Mouse (Mus musculus) kidney, postnatal 0 days (tissue): ENCODE measurements around the gene Stra6. TPM values are rescaled to one million over a fixed set of nuclear protein-coding genes. Genes with fewer than 3 reads are reported as not detected.

Experiments
- ATAC-seq: fragments of 200-750 bp; cut with Nextera tagmentation; replicated peaks from 2 replicates; pipeline ENCODE4 v1.8.0; 2017; ENCODE audit warnings: low read depth, moderate number of reproducible peaks, moderate TSS enrichment, moderate library complexity; ENCODE audit not compliant: low FRiP score
- DNase-seq: peaks from one replicate; pipeline ENCODE4 v3.0.0-alpha.2; 2016; ENCODE audit warnings: low spot score
- H3K27ac ChIP-seq: fragments of 300-500 bp; sonication (generic); 2 replicates; pipeline ENCODE4 v1.5.1; 2014; ENCODE audit warnings: mild to moderate bottlenecking
- H3K27me3 ChIP-seq: fragments of 300-500 bp; sonication (generic); 2 replicates; pipeline ENCODE4 v1.6.1; 2014; ENCODE audit warnings: low read length, mixed read lengths; ENCODE audit not compliant: insufficient read depth
- H3K36me3 ChIP-seq: fragments of 300-500 bp; sonication (generic); 2 replicates; pipeline ENCODE4 v1.6.1; 2014; ENCODE audit warnings: low read length, mixed read lengths; ENCODE audit not compliant: insufficient read depth
- H3K4me1 ChIP-seq: fragments of 300-500 bp; sonication (generic); replicated peaks from 2 replicates; pipeline ENCODE4 v1.6.1; 2014; ENCODE audit warnings: antibody characterized with exemption, low read length, mixed read lengths; ENCODE audit not compliant: insufficient read depth
- H3K4me2 ChIP-seq: fragments of 300-500 bp; sonication (generic); 2 replicates; pipeline ENCODE4 v1.6.1; 2014; ENCODE audit warnings: mild to moderate bottlenecking, low read length, moderate library complexity, mixed read lengths
- H3K4me3 ChIP-seq: fragments of 300-500 bp; sonication (generic); replicated peaks from 2 replicates; pipeline ENCODE4 v1.5.1; 2014; ENCODE audit warnings: low read depth, low read length
- H3K9ac ChIP-seq: fragments of 300-500 bp; sonication (generic); 2 replicates; pipeline ENCODE4 v1.6.1; 2014; ENCODE audit warnings: low read depth, low read length
- H3K9me3 ChIP-seq: fragments of 300-500 bp; sonication (generic); replicated peaks from 2 replicates; pipeline ENCODE4 v1.6.1; 2016; ENCODE audit warnings: low read length, inconsistent platforms, mixed read lengths
- CTCF ChIP-seq: IDR thresholded peaks from 2 replicates; pipeline ENCODE4 v1.5.1; 2016; ENCODE audit warnings: antibody characterized with exemption, low read depth, mild to moderate bottlenecking, moderate library complexity
- WGBS: fragments of 180-500 bp; shearing (Covaris S2); extraction: QIAGEN DNeasy Blood & Tissue Kit; methylation state at CpG from one replicate; pipeline ENCODE4 v1.1.7; 2014; 5-methylcytosine and 5-hydroxymethylcytosine counted together
- polyA plus RNA-seq: library from polyadenylated mRNA; unstranded; fragments of >200 nt; fragmentation: Nextera tagmentation; extraction: Ambion mirVana; gene quantifications from 2 replicates; pipeline ENCODE4 v1.2.1, GENCODE M21; 2015

Stra6 gene
- polyA plus RNA-seq, 1 experiment from 2014 or later: 12.2 TPM

GRCm38 (mm10) chr9:58045646-58046045 is 17.9 kb upstream of the Stra6 start:
- Histone ChIP-seq H3K27ac (no peak overlapping the region), H3K36me3 (no peaks in the 10 kb centered on the region), H3K9me3 (no peaks in the 10 kb centered on the region), H3K4me2 (no peak overlapping the region), H3K4me1 (0 out of 2 replicates have a peak, but pooled peaks cover 2% of the 10 kb centered on the region), H3K9ac (no peak overlapping the region), H3K4me3 (no peak overlapping the region), H3K27me3 (no peaks in the 10 kb centered on the region)
- 33% methylated on average over 4 of the region's 4 CpGs for WGBS
- TF ChIP-seq CTCF: no peak
- ATAC-seq: no peak
- no peak for DNase-seq

- WGBS: 61% methylated on average over 10 of the region's 10 CpGs
- DNase-seq: peak; percentile 29
These were observed 16.5 kb upstream of the Stra6 start for GRCm38 (mm10) chr9:58047061-58047460.

GRCm38 (mm10) chr9:58048621-58049020 is 15.0 kb upstream of the Stra6 start:
- H3K9me3 ChIP-seq: no peaks in the 10 kb centered on the region
- H3K9ac ChIP-seq: no peak overlapping the region
- 17% methylated on average over 6 of the region's 6 CpGs for WGBS
- no peaks in the 10 kb centered on the region for H3K27me3 ChIP-seq
- H3K4me1 ChIP-seq: no peaks in the 10 kb centered on the region
- H3K4me3 ChIP-seq: no peak overlapping the region
- no peak for DNase-seq
- no peak for ATAC-seq
- no peaks in the 10 kb centered on the region for H3K36me3 ChIP-seq
- H3K27ac ChIP-seq: no peak overlapping the region
- no peak overlapping the region for H3K4me2 ChIP-seq
- no peak for TF ChIP-seq CTCF

More at GRCm38 (mm10) chr9:58047061-58047460, 16.5 kb upstream of the Stra6 start:
- H3K9ac ChIP-seq: no peak overlapping the region
- no peak overlapping the region for H3K27ac ChIP-seq
- 0 out of 2 replicates have a peak, but pooled peaks cover 2% of the 10 kb centered on the region for H3K4me1 ChIP-seq
- H3K9me3 ChIP-seq: no peaks in the 10 kb centered on the region
- H3K4me3 ChIP-seq: no peak overlapping the region
- ATAC-seq: no peak
- H3K36me3 ChIP-seq: no peaks in the 10 kb centered on the region
- H3K4me2 ChIP-seq: no peak overlapping the region
- TF ChIP-seq CTCF: no peak
- no peaks in the 10 kb centered on the region for H3K27me3 ChIP-seq

- ATAC-seq (no peak), DNase-seq (no peak)
- no peak for TF ChIP-seq CTCF
- Histone ChIP-seq H3K4me3 (no peak overlapping the region), H3K36me3 (no peaks in the 10 kb centered on the region), H3K4me2 (no peak overlapping the region), H3K9me3 (no peaks in the 10 kb centered on the region), H3K4me1 (no peaks in the 10 kb centered on the region), H3K27me3 (no peaks in the 10 kb centered on the region), H3K27ac (no peak overlapping the region), H3K9ac (no peak overlapping the region)
- WGBS: 69% methylated on average over 6 of the region's 6 CpGs
These were observed 14.4 kb upstream of the Stra6 start for GRCm38 (mm10) chr9:58049186-58049585.

- no peak for ATAC-seq
- 63% methylated on average over 7 of the region's 7 CpGs for WGBS
- H3K4me3 ChIP-seq: no peak overlapping the region
- TF ChIP-seq CTCF: no peak
- DNase-seq: no peak
- no peaks in the 10 kb centered on the region for H3K27me3 ChIP-seq
- no peak overlapping the region for H3K9ac ChIP-seq
- no peak overlapping the region for H3K4me2 ChIP-seq
- no peaks in the 10 kb centered on the region for H3K36me3 ChIP-seq
- no peaks in the 10 kb centered on the region for H3K9me3 ChIP-seq
- no peaks in the 10 kb centered on the region for H3K4me1 ChIP-seq
- no peak overlapping the region for H3K27ac ChIP-seq
These were observed 13.7 kb upstream of the Stra6 start for GRCm38 (mm10) chr9:58049861-58050260.

GRCm38 (mm10) chr9:58051937-58052336 is 11.7 kb upstream of the Stra6 start:
- Histone ChIP-seq H3K27ac (no peak overlapping the region), H3K27me3 (no peaks in the 10 kb centered on the region), H3K9ac (no peak overlapping the region), H3K4me2 (no peak overlapping the region), H3K4me3 (no peak overlapping the region), H3K36me3 (no peaks in the 10 kb centered on the region), H3K4me1 (no peaks in the 10 kb centered on the region), H3K9me3 (no peaks in the 10 kb centered on the region)
- ATAC-seq: no peak
- peak; percentile 61 for DNase-seq
- peak; percentile 67 for TF ChIP-seq CTCF
- WGBS: 36% methylated on average over 5 of the region's 5 CpGs

GRCm38 (mm10) chr9:58053102-58053501 is 10.5 kb upstream of the Stra6 start:
- no peak overlapping the region for H3K9ac ChIP-seq
- peak; percentile 87 for TF ChIP-seq CTCF

More at GRCm38 (mm10) chr9:58053102-58053501, 10.5 kb upstream of the Stra6 start:
- 26% methylated on average over 3 of the region's 3 CpGs for WGBS
- Histone ChIP-seq H3K27me3 (no peaks in the 10 kb centered on the region), H3K9me3 (no peaks in the 10 kb centered on the region), H3K4me1 (no peaks in the 10 kb centered on the region), H3K4me2 (no peak overlapping the region), H3K27ac (no peak overlapping the region), H3K36me3 (no peaks in the 10 kb centered on the region), H3K4me3 (no peak overlapping the region)
- peak; percentile 19; the same call in 1 of the 2 replicates for ATAC-seq
- peak; percentile 74 for DNase-seq
